Mouse (Mus musculus) embryonic facial prominence, embryonic 11.5 days (tissue): ENCODE results near the gene Mtrf1l. TPM values are rescaled to one million over a fixed set of nuclear protein-coding genes. Genes with fewer than 3 reads are reported as not detected.

Experiments used
- ATAC-seq: fragments of 200-750 bp; cut with Nextera tagmentation; replicated peaks from 2 replicates; pipeline ENCODE4 v1.8.0; 2017; ENCODE audit warnings: low read depth; ENCODE audit not compliant: insufficient number of reproducible peaks, low FRiP score, low TSS enrichment
- DNase-seq: peaks from one replicate; pipeline ENCODE4 v3.0.0-alpha.2; 2015; ENCODE audit warnings: low spot score
- H3K27ac ChIP-seq: fragments of 300-500 bp; sonication (generic); replicated peaks from 2 replicates; pipeline ENCODE4 v1.5.1; 2014; ENCODE audit warnings: mild to moderate bottlenecking, low read depth, low read length, control low read depth
- H3K27me3 ChIP-seq: fragments of 300-500 bp; sonication (generic); 2 replicates; pipeline ENCODE4 v1.6.1; 2014; ENCODE audit warnings: mild to moderate bottlenecking, low read length, moderate library complexity, mixed read lengths; ENCODE audit not compliant: control insufficient read depth, insufficient read depth
- H3K36me3 ChIP-seq: fragments of 300-500 bp; sonication (generic); replicated peaks from 2 replicates; pipeline ENCODE4 v1.6.1; 2014; ENCODE audit warnings: low read depth, mild to moderate bottlenecking, low read length, moderate library complexity, mixed read lengths; ENCODE audit not compliant: control insufficient read depth, insufficient read depth
- H3K4me1 ChIP-seq: fragments of 300-500 bp; sonication (generic); 2 replicates; pipeline ENCODE4 v1.6.1; 2014; ENCODE audit warnings: low read length, mixed read lengths; ENCODE audit not compliant: control insufficient read depth, insufficient read depth
- H3K4me2 ChIP-seq: fragments of 300-500 bp; sonication (generic); 2 replicates; pipeline ENCODE4 v1.6.1; 2014; ENCODE audit warnings: low read depth, mild to moderate bottlenecking, control low read depth, low read length, moderate library complexity
- H3K4me3 ChIP-seq: fragments of 300-500 bp; sonication (generic); 2 replicates; pipeline ENCODE4 v1.5.1; 2014; ENCODE audit warnings: low read depth, low read length, control low read depth
- H3K9ac ChIP-seq: fragments of 300-500 bp; sonication (generic); replicated peaks from 2 replicates; pipeline ENCODE4 v1.6.1; 2014; ENCODE audit warnings: mild to moderate bottlenecking, control low read depth, low read length
- H3K9me3 ChIP-seq: fragments of 300-500 bp; sonication (generic); replicated peaks from 2 replicates; pipeline ENCODE4 v1.6.1; 2016; ENCODE audit warnings: mild to moderate bottlenecking, low read length, inconsistent platforms, mixed read lengths; ENCODE audit not compliant: control insufficient read depth
- WGBS: fragments of 180-500 bp; shearing (Covaris S2); extraction: QIAGEN DNeasy Blood & Tissue Kit; methylation state at CpG from one replicate; pipeline ENCODE4 v1.1.7; 2014; 5-methylcytosine and 5-hydroxymethylcytosine counted together
- polyA plus RNA-seq: library from polyadenylated mRNA; unstranded; fragments of >200 nt; fragmentation: Nextera tagmentation; extraction: Ambion mirVana; gene quantifications from 2 replicates; pipeline ENCODE4 v1.2.1, GENCODE M21; 2014

Mtrf1l gene
- polyA plus RNA-seq, 1 experiment from 2014 or later, result 15.7 TPM

DNA sequence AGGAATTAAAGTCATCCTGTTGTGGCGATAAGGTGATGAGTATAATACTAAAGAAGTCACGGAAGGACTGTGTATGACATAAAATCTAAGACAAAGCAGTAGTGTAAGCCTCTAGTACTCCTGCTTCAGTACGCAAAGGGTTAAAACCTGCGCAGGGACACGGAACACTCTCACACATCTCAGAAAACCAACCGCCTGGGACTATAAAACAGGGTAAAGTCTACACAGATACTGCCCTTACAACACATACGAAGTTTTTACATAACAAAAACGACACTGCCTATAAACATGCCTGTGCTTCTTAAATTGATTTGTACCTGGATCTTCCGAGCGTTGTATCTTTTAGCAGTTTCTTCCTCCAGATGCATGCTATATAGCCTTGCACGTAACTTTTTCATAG, 10.0 kb downstream of the Mtrf1l start:
- no peaks in the 10 kb centered on the region for H3K4me1 ChIP-seq
- 94% methylated on average over 11 of the region's 11 CpGs for WGBS
- H3K9me3 ChIP-seq, result no peaks in the 10 kb centered on the region
- H3K4me2 ChIP-seq, result no peak overlapping the region
- ATAC-seq, result no peak
- H3K9ac ChIP-seq, result no peak overlapping the region
- H3K4me3 ChIP-seq, result no peak overlapping the region
- no peak for DNase-seq
- peaks cover 3% of the 10 kb centered on the region for H3K36me3 ChIP-seq
- H3K27me3 ChIP-seq, result no peaks in the 10 kb centered on the region
- H3K27ac ChIP-seq, result no peak overlapping the region

DNA sequence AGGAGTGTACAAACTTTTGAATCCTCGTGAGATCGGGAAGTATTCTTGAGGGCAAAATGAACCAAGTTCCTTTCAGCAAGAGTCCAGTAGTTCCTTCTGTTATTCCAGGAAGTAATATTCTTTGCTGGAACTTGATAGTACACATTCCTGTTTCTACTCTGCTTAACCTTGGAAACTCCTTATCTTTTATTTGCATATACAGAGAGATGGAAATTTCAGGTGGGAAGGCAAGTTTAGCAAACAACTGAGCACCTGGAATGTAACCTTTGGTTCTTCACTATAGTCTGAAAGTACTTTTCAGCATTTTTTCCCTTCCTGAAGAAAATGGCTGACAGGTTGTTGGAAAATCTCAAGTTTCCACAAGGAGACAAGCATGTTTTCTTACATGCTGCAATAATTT, 16.0 kb downstream of the Mtrf1l start:
- Histone ChIP-seq H3K9ac (no peak overlapping the region; the same call in 1 of the 2 replicates), H3K4me2 (no peak overlapping the region), H3K4me1 (no peaks in the 10 kb centered on the region), H3K4me3 (no peak overlapping the region), H3K27ac (no peak overlapping the region), H3K9me3 (no peaks in the 10 kb centered on the region), H3K36me3 (no peaks in the 10 kb centered on the region; the same call in 1 of the 2 replicates), H3K27me3 (no peaks in the 10 kb centered on the region)
- WGBS, result 81% methylated on average over 2 of the region's 2 CpGs
- no peak for DNase-seq
- no peak for ATAC-seq

DNA sequence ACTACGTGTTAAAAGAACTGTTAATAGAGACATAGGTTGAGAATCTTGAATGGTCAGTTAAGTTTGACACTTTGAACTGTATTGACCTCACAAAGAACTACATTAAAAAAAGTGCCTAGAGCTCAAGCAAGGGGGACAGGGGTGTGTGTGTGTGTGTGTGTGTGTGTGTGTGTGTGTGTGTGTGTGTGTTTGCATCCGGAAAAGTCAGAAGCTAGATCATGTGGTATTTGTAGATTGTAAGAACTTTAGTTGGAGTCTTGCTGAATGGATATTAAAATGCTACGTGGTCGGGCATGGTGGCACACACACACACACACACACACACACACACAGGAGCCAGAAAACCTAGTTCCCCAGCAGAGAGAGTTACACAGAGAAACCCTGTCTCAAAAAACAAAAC, 16.7 kb downstream of the Mtrf1l start:
- H3K27ac ChIP-seq, result no peak overlapping the region
- ATAC-seq, result no peak
- H3K4me3 ChIP-seq, result no peak overlapping the region
- H3K4me1 ChIP-seq, result no peaks in the 10 kb centered on the region
- DNase-seq, result no peak
- no peak overlapping the region for H3K4me2 ChIP-seq
- no peaks in the 10 kb centered on the region for H3K27me3 ChIP-seq
- no peaks in the 10 kb centered on the region for H3K9me3 ChIP-seq
- no peak overlapping the region for H3K9ac ChIP-seq
- H3K36me3 ChIP-seq, result no peaks in the 10 kb centered on the region; the same call in 1 of the 2 replicates
- WGBS, result 74% methylated on average over 4 of the region's 4 CpGs

DNA sequence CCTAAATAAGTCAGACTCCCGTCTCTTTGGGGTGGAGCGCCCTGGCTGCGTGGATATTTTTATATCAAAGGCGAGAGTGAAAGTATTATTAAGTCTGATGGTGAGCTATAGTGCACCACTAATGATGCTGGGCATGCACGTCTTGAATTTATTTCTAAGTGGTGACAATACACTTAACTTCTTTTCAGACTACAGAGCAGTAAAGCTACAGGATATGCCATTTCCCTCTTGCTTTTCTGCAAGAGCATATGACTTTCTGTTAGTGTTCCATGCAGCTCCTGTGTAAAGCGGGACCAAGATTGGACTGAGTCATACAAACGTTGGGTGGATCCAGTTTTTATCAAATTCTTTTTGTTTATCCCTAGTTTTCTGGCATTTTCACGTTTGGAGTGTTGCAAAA, 17.3 kb downstream of the Mtrf1l start:
- ATAC-seq (no peak), DNase-seq (no peak)
- H3K4me3 ChIP-seq, result peak overlapping the region; percentile 75
- H3K4me1 ChIP-seq, result no peaks in the 10 kb centered on the region
- no peaks in the 10 kb centered on the region for H3K9me3 ChIP-seq
- peak overlapping the region; percentile 61 for H3K9ac ChIP-seq
- H3K36me3 ChIP-seq, result no peaks in the 10 kb centered on the region
- no peaks in the 10 kb centered on the region for H3K27me3 ChIP-seq
- H3K27ac ChIP-seq, result peak overlapping the region; percentile 59
- 24% methylated on average over 8 of the region's 8 CpGs for WGBS
- peak overlapping the region; percentile 37 for H3K4me2 ChIP-seq

DNA sequence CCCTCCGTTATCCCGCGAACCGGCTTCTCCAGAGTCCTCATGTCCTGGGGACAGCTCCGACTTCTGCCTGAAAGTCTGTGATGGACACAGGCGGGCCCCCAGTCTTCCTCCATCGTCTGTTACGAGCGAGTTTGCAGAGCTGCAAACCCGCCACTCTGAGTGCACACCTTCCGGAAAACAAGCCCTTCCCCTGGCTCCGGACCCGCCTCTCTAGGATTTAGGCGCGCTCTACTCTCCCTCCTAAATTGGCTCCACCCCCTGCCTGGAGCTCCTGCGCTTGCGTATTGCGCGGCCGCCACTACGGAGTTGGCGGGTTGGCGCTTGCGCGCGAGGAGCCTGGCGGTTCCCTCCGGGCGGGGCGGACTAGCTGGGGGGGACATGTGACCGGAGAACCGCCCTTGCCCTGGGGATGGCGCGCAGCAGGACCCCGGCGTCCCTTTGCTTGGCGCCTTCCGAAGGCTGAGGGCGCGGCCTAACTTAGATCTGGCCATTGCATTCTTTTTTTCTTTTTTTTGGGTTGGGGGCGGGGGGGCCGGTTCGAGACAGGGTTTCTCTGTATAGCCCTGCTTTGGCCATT, 17.9 kb downstream of the Mtrf1l start:
- H3K4me2 ChIP-seq, result peak overlapping the region; percentile 48
- H3K27me3 ChIP-seq, result no peaks in the 10 kb centered on the region
- peak; percentile 97 for DNase-seq
- ATAC-seq, result peak; percentile 93
- H3K9me3 ChIP-seq, result no peaks in the 10 kb centered on the region
- peak overlapping the region; percentile 75 for H3K4me3 ChIP-seq
- peak overlapping the region; percentile 69 for H3K9ac ChIP-seq
- H3K4me1 ChIP-seq, result no peaks in the 10 kb centered on the region
- H3K27ac ChIP-seq, result peak overlapping the region; percentile 79
- no peaks in the 10 kb centered on the region for H3K36me3 ChIP-seq
- under 1% methylated on average over 43 of the region's 43 CpGs for WGBS

DNA sequence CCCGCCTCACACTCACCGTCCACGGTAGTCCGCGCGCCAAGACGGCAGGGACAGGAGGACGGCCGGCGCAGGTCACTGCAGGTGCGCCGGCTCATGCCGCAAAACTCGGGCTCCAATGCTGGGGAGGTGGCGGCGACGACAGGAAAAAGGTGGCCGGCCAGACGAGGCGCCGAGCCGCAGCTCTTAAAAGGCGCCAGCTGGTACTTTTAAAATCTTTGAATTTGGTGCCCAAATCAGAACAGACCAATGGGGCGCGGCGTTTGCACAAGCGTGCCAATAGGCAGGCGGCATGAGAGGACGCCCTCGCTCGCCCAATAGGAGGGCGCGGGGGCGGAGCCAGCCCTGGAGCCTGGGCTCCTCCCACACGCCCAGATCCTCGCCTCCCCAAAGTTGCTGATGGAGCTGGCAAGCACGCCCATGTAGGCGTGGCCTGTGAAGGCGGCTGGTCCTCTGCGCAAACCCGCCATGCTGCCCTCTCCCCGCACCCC, 18.4 kb downstream of the Mtrf1l start, which contains the start of gene Fbxo5:
Gene Fbxo5 (minus strand): TSS at position 358 of the 488 bp plus-strand sequence.
- peak within 1 kb of the TSS; percentile 82 for H3K9ac ChIP-seq
- no peaks in the 10 kb centered on the region for H3K4me1 ChIP-seq
- H3K27me3 ChIP-seq, result no peaks in the 10 kb centered on the region
- no peaks in the 10 kb centered on the region for H3K9me3 ChIP-seq
- ATAC-seq (peak; percentile 95), DNase-seq (peak; percentile 99)
- H3K4me2 ChIP-seq, result peak within 1 kb of the TSS; percentile 48
- H3K36me3 ChIP-seq, result peaks cover 1% of the 10 kb centered on the region
- H3K4me3 ChIP-seq, result peak within 1 kb of the TSS; percentile 75
- under 1% methylated on average over 42 of the region's 42 CpGs for WGBS
- H3K27ac ChIP-seq, result peak within 1 kb of the TSS; percentile 79

DNA sequence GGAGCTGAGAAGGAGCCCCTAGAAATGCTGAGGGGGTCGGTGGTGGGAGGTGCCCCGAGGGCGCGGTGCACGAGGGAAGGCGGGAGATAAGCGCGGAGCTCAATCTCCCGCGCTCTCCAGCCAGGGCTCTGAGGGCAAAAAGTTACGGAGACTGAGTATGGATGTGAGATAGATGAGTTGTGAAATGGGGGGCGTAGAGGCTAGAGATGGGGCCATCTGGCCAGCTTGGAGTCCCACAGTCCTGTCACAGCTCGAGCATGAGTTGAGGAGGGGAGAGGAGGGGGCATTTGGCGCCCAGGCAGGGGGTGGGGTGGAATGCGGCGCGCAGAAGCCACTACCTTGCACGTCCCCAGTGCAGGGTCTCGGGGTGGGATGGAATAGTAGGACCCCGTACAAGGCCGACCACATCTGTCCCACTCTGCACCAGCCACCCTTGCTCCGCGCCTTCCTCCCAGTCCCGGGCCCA, 19.0 kb downstream of the Mtrf1l start:
- 0% methylated on average over 22 of the region's 24 CpGs for WGBS
- H3K4me2 ChIP-seq, result peak overlapping the region; percentile 48
- H3K27ac ChIP-seq, result peak overlapping the region; percentile 79
- H3K36me3 ChIP-seq, result peaks cover 7% of the 10 kb centered on the region
- DNase-seq (peak; percentile 59), ATAC-seq (peak; percentile 58)
- H3K9me3 ChIP-seq, result no peaks in the 10 kb centered on the region
- H3K4me3 ChIP-seq, result peak overlapping the region; percentile 75
- no peaks in the 10 kb centered on the region for H3K4me1 ChIP-seq
- no peaks in the 10 kb centered on the region for H3K27me3 ChIP-seq
- peak overlapping the region; percentile 82 for H3K9ac ChIP-seq

DNA sequence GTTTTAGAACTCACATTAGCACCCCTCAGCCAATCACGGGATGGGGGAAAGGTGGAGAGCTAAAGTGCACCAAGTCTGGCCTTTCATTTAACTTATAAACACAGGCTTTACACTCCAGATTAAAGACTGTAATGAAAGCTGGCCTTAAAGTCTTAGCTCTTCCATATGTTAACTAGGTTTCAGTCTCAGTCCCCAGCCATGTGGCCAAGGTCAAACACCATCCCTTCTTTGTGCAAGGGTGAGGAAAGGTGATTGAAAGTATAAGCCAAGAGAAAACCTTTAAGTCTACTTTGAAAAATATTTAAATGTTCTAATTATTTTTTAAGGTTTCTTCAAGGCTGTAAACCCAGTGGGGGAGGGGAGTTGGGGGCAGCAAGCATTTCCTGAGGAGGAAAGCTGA, 20.0 kb downstream of the Mtrf1l start:
- no peak overlapping the region for H3K27ac ChIP-seq
- DNase-seq (peak; percentile 30), ATAC-seq (no peak)
- H3K4me1 ChIP-seq, result no peaks in the 10 kb centered on the region
- peak overlapping the region; percentile 53 for H3K9ac ChIP-seq
- peak overlapping the region; percentile 49 for H3K4me2 ChIP-seq
- WGBS, result 9% methylated on average over 1 of the region's 1 CpGs
- H3K27me3 ChIP-seq, result no peaks in the 10 kb centered on the region
- H3K9me3 ChIP-seq, result no peaks in the 10 kb centered on the region
- peak overlapping the region; percentile 75 for H3K4me3 ChIP-seq
- H3K36me3 ChIP-seq, result peaks cover 7% of the 10 kb centered on the region
